Mouse (Mus musculus) thymus, adult 2 months (tissue): ENCODE measurements around the gene Chmp5.

ENCODE experiments used
- CTCF ChIP-seq: fragments of 200-500 bp; IDR thresholded peaks from 2 replicates; pipeline ENCODE4 v1.5.1; 2012; ENCODE audit warnings: mild to moderate bottlenecking, control low read depth, low read length, moderate library complexity, borderline replicate concordance; ENCODE audit not compliant: control insufficient read depth, poor library complexity, insufficient read depth; ENCODE audit errors: extremely low read depth
- POLR2A ChIP-seq: fragments of 200-500 bp; IDR thresholded peaks from 2 replicates; pipeline ENCODE4 v1.6.1; 2012; ENCODE audit warnings: mild to moderate bottlenecking, low read length, control low read depth, moderate library complexity; ENCODE audit not compliant: control insufficient read depth, poor library complexity, insufficient read depth; ENCODE audit errors: extremely low read depth

GRCm38 (mm10) chr4:40970592-40970841 is 22.3 kb downstream of the Chmp5 start:
- TF ChIP-seq CTCF: no peak
- TF ChIP-seq POLR2A: no peak
